Comparison of ENCODE assay signal across 21 mouse cellular contexts in the genomic region with DNA sequence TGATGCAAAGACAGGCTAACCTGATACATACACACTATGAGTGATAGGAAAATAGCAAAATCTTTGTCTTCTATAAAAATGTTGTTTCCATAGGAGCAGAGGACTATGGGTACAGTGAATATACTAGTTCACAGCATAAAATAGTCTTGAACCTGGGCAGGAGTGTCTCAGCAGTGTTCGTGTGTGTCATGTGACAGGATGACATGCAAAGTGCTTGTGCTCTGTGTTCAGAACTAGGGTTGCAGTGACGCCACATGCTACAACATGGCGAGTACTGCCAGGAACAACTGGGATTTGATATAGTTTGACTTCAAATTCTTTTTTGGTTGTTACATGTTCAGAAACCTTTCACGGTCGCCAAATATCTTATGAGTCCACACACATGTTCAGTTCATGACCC.
A peak's percentile ranks its signal among the peaks of the same experiment; 100 is the strongest.
DNase-seq lines count a peak whose midpoint lies in the region; ATAC-seq and TF ChIP-seq lines count a peak whose summit lies in the region.
"Had no signal": no experiment of that assay in that cellular context is flagged by ENCODE, and none has a peak within 500 bp of the region (broad histone marks: within the 10 kb centered on the region; RNA-seq: fewer than 3 reads in every experiment).

No protein-coding gene starts in this region.

- no peaks in the 10 kb centered on the region for H3K4me1 ChIP-seq in midbrain, embryonic 11.5 days (ENCODE audit: control insufficient read depth, insufficient read depth, low read length)
- no peaks in the 10 kb centered on the region for H3K4me1 ChIP-seq in midbrain, embryonic 15.5 days
- H3K4me1 ChIP-seq in CH12.LX (ENCODE audit: control insufficient read depth in 1 of 2, insufficient read depth in 2 of 2): peaks cover 0 to 44% of the 10 kb centered on the region in 2 experiments; a peak in 2 of 4 replicates
- H3K4me1 ChIP-seq in limb, embryonic 10.5 days: no peaks in the 10 kb centered on the region
- H3K4me1 ChIP-seq: embryonic facial prominence, embryonic 10.5 days; embryonic facial prominence, embryonic 12.5 days; forebrain, embryonic 13.5 days; forebrain, embryonic 15.5 days had no signal

- dilution Hi-C loops in CH12.LX (cut with MboI; ENCODE audit: extremely low pct_ligation_motif_present, extremely low pct_unique_long_range_greater_than_20kb, low sequenced_read_pairs): no loop called here

- H3K9ac ChIP-seq in midbrain, embryonic 11.5 days (ENCODE audit: low read length): no peak overlapping the region
- no peak overlapping the region for H3K9ac ChIP-seq in midbrain, embryonic 15.5 days
- no peak overlapping the region for H3K9ac ChIP-seq in CH12.LX (ENCODE audit: insufficient read depth, low read depth)
- H3K9ac ChIP-seq: embryonic facial prominence, embryonic 12.5 days; forebrain, embryonic 13.5 days; forebrain, embryonic 15.5 days had no signal

- peak; percentile 8 for DNase-seq in midbrain, embryonic 11.5 days (ENCODE audit: low spot score, missing footprints)
- no peak for DNase-seq in CH12.LX (ENCODE audit: extremely low read depth)
- DNase-seq in urinary bladder, postnatal 4 days (ENCODE audit: low spot score in 2 of 2): no peak
- DNase-seq in limb, embryonic 10.5 days (ENCODE audit: low spot score): no peak
- DNase-seq: adrenal gland, adult 8-10 months; adrenal gland, postnatal 14 days; adrenal gland, postnatal 36 days; cerebellum, adult 11-12 months; cerebellum, adult 2 months; cerebellum, adult 9-10 months; cerebellum, postnatal 10 days; cerebellum, postnatal 25 days had no signal

- H3K4me3 ChIP-seq in midbrain, embryonic 11.5 days (ENCODE audit: low read depth, low read length): no peak overlapping the region
- no peak overlapping the region for H3K4me3 ChIP-seq in midbrain, embryonic 15.5 days
- no peak overlapping the region for H3K4me3 ChIP-seq in CH12.LX (replicated peaks in 1 of 3; ENCODE audit: low read depth in 2 of 3, low read length in 2 of 3, poor library complexity in 1 of 3)
- no peak overlapping the region for H3K4me3 ChIP-seq in limb, embryonic 10.5 days
- H3K4me3 ChIP-seq: embryonic facial prominence, embryonic 10.5 days; embryonic facial prominence, embryonic 12.5 days; forebrain, embryonic 13.5 days; forebrain, embryonic 15.5 days had no signal

- TF ChIP-seq POLR2A in CH12.LX (IDR thresholded peaks at IDR 0.05; ENCODE audit: low read depth, low read length): no peak

- no peak for TF ChIP-seq EP300 in CH12.LX (IDR thresholded peaks at IDR 0.05; ENCODE audit: low read length)

- no peaks in the 10 kb centered on the region for H3K79me2 ChIP-seq in CH12.LX (replicated peaks; ENCODE audit: control insufficient read depth, extremely low read depth, insufficient read depth, poor library complexity, severe bottlenecking)

- no peaks in the 10 kb centered on the region for H3K9me3 ChIP-seq in midbrain, embryonic 11.5 days (ENCODE audit: control insufficient read depth, low read length)
- no peaks in the 10 kb centered on the region for H3K9me3 ChIP-seq in midbrain, embryonic 15.5 days
- H3K9me3 ChIP-seq in CH12.LX (replicated peaks; ENCODE audit: low read length): no peaks in the 10 kb centered on the region
- no peaks in the 10 kb centered on the region for H3K9me3 ChIP-seq in limb, embryonic 10.5 days (replicated peaks)
- H3K9me3 ChIP-seq: embryonic facial prominence, embryonic 10.5 days; embryonic facial prominence, embryonic 12.5 days; forebrain, embryonic 13.5 days; forebrain, embryonic 15.5 days had no signal

- no peak for ATAC-seq in midbrain, embryonic 11.5 days (ENCODE audit: low FRiP score)
- no peak for ATAC-seq in midbrain, embryonic 15.5 days (replicated peaks)
- ATAC-seq in neutrophil, adult 5-6 weeks (ENCODE audit: extremely low read depth, insufficient number of reproducible peaks, low FRiP score, poor library complexity, severe bottlenecking): peak; percentile 53; the same call in 1 of the 2 replicates
- ATAC-seq: activated CD4-positive, CD25-positive, alpha-beta regulatory T cell, adult 4 months; forebrain, embryonic 13.5 days; forebrain, embryonic 15.5 days; Patski had no signal

- no peak for TF ChIP-seq CTCF in CH12.LX (conservative IDR thresholded peaks at IDR 0.05 in 1 of 2, IDR thresholded peaks at IDR 0.05 in 1 of 2; ENCODE audit: low read depth in 2 of 2, low read length in 2 of 2)

- no peak for TF ChIP-seq RAD21 in CH12.LX (IDR thresholded peaks at IDR 0.05; ENCODE audit: low read depth, low read length)

- H3K27ac ChIP-seq in midbrain, embryonic 11.5 days (ENCODE audit: low read depth, low read length): no peak overlapping the region
- no peak overlapping the region for H3K27ac ChIP-seq in midbrain, embryonic 15.5 days
- no peak overlapping the region for H3K27ac ChIP-seq in CH12.LX (ENCODE audit: insufficient read depth, low read depth)
- H3K27ac ChIP-seq in limb, embryonic 10.5 days: no peak overlapping the region
- H3K27ac ChIP-seq: embryonic facial prominence, embryonic 10.5 days; embryonic facial prominence, embryonic 12.5 days; forebrain, embryonic 13.5 days; forebrain, embryonic 15.5 days had no signal

- WGBS in midbrain, embryonic 11.5 days: 92% methylated on average over 5 of the region's 5 CpGs
- WGBS in midbrain, embryonic 15.5 days: 90% methylated on average over 5 of the region's 5 CpGs
- 92% methylated on average over 5 of the region's 5 CpGs for WGBS in limb, embryonic 10.5 days

- in situ Hi-C loops in CH12.LX (cut with MboI; ENCODE audit: low pct_ligation_motif_present, low pct_unique_long_range_greater_than_20kb, low sequenced_read_pairs): no loop called here

- H3K36me3 ChIP-seq in midbrain, embryonic 11.5 days (ENCODE audit: control insufficient read depth, insufficient read depth, low read length): no peaks in the 10 kb centered on the region
- H3K36me3 ChIP-seq in midbrain, embryonic 15.5 days (replicated peaks): no peaks in the 10 kb centered on the region
- peaks cover 0 to 22% of the 10 kb centered on the region in 2 experiments for H3K36me3 ChIP-seq in CH12.LX (replicated peaks in 1 of 2; ENCODE audit: control insufficient read depth in 1 of 2, insufficient read depth in 1 of 2, low read length in 1 of 2)
- H3K36me3 ChIP-seq in limb, embryonic 10.5 days: no peaks in the 10 kb centered on the region
- H3K36me3 ChIP-seq: embryonic facial prominence, embryonic 10.5 days; embryonic facial prominence, embryonic 12.5 days; forebrain, embryonic 15.5 days; G1E had no signal

- no peaks in the 10 kb centered on the region for H3K27me3 ChIP-seq in midbrain, embryonic 11.5 days (ENCODE audit: control insufficient read depth, insufficient read depth, low read length)
- H3K27me3 ChIP-seq in midbrain, embryonic 15.5 days (replicated peaks): no peaks in the 10 kb centered on the region
- H3K27me3 ChIP-seq in CH12.LX (replicated peaks): no peaks in the 10 kb centered on the region
- no peaks in the 10 kb centered on the region for H3K27me3 ChIP-seq in limb, embryonic 10.5 days (ENCODE audit: low read depth, poor library complexity, severe bottlenecking)
- H3K27me3 ChIP-seq: embryonic facial prominence, embryonic 12.5 days; forebrain, embryonic 13.5 days; forebrain, embryonic 15.5 days had no signal

- no peak overlapping the region for H3K4me2 ChIP-seq in midbrain, embryonic 11.5 days
- no peak overlapping the region for H3K4me2 ChIP-seq in midbrain, embryonic 15.5 days
- no peak overlapping the region for H3K4me2 ChIP-seq in CH12.LX (ENCODE audit: insufficient read depth, low read depth, poor library complexity, severe bottlenecking)
- H3K4me2 ChIP-seq: embryonic facial prominence, embryonic 12.5 days; forebrain, embryonic 13.5 days; forebrain, embryonic 15.5 days had no signal

TF ChIP-seq in CH12.LX, 34 proteins besides CTCF, POLR2A, EP300 and RAD21:
- peak; percentile 36; the same call in 1 of the 2 replicates for TF ChIP-seq USF1 (IDR thresholded peaks at IDR 0.05; ENCODE audit: low read depth, low read length)
- no peak for TF ChIP-seq TCF12 (IDR thresholded peaks at IDR 0.05; ENCODE audit: low read depth, low read length)
- no peak for TF ChIP-seq MAX (IDR thresholded peaks at IDR 0.05; ENCODE audit: low read length)
- no peak for TF ChIP-seq MXI1 (IDR thresholded peaks at IDR 0.05; ENCODE audit: low read depth, low read length)
- TF ChIP-seq USF2 (conservative IDR thresholded peaks at IDR 0.05; ENCODE audit: low read depth, low read length): no peak
- no peak for TF ChIP-seq ELF1 (IDR thresholded peaks at IDR 0.05; ENCODE audit: low read depth, low read length)
- no peak for TF ChIP-seq MAFK (IDR thresholded peaks at IDR 0.05; ENCODE audit: insufficient replicate concordance, low read length)
- no peak for TF ChIP-seq MAZ (IDR thresholded peaks at IDR 0.05; ENCODE audit: low read depth, low read length)
- TF ChIP-seq KAT2A (IDR thresholded peaks at IDR 0.05; ENCODE audit: insufficient replicate concordance, low read length): no peak
- TF ChIP-seq JUND (conservative IDR thresholded peaks at IDR 0.05; ENCODE audit: low read depth, low read length): no peak
- no peak for TF ChIP-seq E2F4 (IDR thresholded peaks at IDR 0.05; ENCODE audit: insufficient replicate concordance, low read depth, low read length)
- TF ChIP-seq BHLHE40 (IDR thresholded peaks at IDR 0.05; ENCODE audit: low read depth, low read length): peak; percentile 36; the same call in 1 of the 2 replicates
- TF ChIP-seq ETS1 (conservative IDR thresholded peaks at IDR 0.05; ENCODE audit: low read depth, low read length): no peak
- no peak for TF ChIP-seq SIN3A (IDR thresholded peaks at IDR 0.05; ENCODE audit: low read length)
